Mouse (Mus musculus) kidney, postnatal 4 days (tissue): ENCODE results near the gene Them4.
"Not testable (repeated sequence)": the region's sequence is repeated elsewhere in the genome, so short reads cannot be mapped to it uniquely, and the experiment has no call there.

ENCODE experiments used
- DNase-seq, 2 experiments: peaks; one replicate each; pipeline ENCODE4 v3.0.0; 2021; ENCODE audit warnings: mixed read lengths in 2 of 2

Them4 gene

GRCm38 (mm10) chr3:94309633-94310363, at the start of gene Them4:
Them4 (plus strand) TSS chr3:94310089.
- DNase-seq = peak; percentile 96 to 97

DNA sequence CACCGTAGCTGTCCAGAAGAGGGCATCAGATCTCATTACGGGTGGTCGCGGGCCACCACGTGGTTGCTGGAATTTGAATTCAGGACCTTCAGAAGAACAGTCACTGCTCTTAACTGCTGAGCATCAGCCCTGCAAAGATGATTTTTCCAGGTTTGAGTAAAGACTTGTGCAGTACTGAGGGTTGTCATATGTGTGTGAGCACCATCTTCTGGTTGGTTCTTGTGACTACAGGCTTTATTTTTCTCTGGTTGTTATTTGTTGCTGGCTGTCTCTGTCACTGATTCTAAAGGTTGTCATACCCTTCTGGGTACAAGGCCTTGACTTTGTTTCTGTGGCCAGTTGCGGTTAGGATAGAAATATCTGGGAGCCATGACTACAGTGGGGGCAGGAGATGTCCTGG, 49.3 kb upstream of the Them4 start:
- no peak for DNase-seq

DNA sequence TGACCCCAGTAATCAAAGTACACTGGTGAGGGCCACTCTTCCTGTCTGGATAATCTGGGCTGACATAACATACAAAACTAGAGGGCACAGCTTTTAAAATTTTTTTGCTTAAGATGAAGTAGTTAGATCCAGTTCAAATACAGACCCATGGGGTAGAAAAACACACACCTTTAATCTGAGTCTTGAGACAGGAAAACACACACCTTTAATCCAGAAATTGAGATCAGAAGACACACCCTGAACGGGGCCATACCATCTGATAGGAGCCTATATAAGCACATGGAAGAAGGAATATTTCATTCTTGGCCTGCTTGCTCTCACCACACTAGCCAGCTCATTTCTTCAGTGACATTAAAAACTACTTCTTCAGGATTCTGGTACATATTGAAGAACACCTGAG, 46.2 kb upstream of the Them4 start, which contains the start of gene Gm4778:
TSS of gene Gm4778 (plus strand) at position 301 of the 400 bp plus-strand sequence.
- not testable (repeated sequence) for DNase-seq

DNA sequence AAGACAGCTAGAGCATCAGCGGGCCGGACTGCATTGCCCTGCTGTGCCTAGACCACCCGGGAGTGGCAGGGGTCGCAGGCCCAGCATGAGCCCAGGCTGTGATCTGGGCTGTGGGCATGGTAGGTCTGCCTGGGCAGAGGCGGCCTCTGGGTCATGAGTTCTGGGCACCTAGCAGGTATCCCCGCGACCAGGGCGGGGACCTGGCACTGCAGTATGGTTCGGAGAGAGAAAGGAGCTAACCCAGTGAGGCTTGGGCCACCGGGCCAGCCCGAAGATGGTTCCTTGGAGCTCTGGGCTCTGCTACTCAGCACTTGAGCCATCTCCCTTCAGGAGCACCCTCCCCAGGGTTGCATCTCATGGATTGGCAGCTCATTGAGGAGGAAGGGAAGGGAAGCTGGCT, 33.9 kb upstream of the Them4 start:
- DNase-seq = no peak

DNA sequence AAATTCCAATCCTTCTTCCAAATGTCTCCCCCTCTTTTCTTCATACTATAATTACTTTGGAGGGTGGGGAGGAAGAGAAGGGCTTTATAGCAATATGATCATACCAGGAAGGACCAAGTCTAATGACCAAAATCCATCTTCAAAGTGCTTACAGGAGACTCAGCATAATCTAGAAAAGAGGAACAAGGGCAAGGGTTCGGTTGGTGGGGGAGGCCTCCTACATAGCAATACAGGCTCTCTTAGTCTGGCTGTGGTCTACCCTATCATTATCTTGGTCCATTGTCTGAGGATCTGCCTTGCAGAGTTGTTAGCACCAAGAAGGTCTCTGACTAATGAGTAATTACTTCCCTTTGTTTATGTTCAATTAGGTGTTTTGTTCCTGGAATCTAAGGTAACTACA, 4.4 kb upstream of the Them4 start:
- DNase-seq = no peak

GRCm38 (mm10) chr3:94306975-94307374, 2.9 kb upstream of the Them4 start:
- DNase-seq = no peak

GRCm38 (mm10) chr3:94310491-94310890, 602 bp downstream of the Them4 start:
- peak in 1 of 2 experiments; percentile 5 for DNase-seq

GRCm38 (mm10) chr3:94310911-94311310, 1.0 kb downstream of the Them4 start:
- DNase-seq = no peak

DNA sequence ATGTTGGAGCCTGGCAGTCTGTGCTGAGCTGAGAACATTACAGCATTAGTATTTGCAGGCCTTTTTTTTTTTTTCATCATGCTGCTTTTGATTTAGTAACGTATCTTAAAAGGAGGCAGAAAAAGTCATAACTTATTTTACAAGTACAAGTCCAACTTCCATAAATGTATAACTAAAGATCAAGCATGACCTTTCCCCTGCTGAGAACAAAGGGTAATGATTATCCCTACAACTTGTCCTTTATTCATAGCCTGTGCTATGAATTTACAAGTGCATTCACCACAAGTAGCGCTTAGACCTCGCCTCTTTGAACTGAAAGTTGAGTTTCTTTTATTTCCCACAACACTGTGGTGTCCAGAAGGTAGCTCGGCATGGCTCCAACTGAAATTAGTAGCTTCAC, 1.5 kb downstream of the Them4 start:
- no peak for DNase-seq

- DNase-seq = peak in 1 of 2 experiments; percentile 10
These were observed 18.8 kb downstream of the Them4 start for GRCm38 (mm10) chr3:94328681-94329080.

- no peak for DNase-seq
These were observed 24.6 kb downstream of the Them4 start for GRCm38 (mm10) chr3:94334442-94334841.

- DNase-seq = no peak
These were observed 28.6 kb downstream of the Them4 start for GRCm38 (mm10) chr3:94338522-94338921.

DNA sequence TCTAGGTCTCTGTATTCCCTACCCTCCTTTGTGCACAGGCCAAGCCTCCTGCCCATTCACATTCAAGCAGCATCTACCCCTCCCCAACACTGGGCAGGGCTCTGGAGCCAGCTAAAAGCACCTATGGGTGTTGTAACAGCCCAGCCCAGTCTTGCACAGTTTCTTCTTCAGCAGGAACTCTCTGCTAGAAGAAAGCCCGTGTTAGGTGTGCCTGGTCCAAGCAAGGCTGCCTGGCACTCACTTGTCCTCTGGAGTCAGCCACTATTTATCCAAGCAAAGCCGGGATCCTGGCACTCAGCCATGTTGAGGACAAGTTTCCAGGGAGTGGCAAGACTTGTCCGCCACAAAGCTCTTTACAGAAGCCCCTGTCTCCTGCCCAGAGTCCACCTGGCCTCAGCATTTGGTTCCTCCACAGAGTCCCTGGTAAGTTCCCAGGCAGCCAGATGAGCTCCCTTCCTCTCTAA, 32.1 kb downstream of the Them4 start, which contains the start of gene Them5:
TSS of gene Them5 (plus strand) at position 141 of the 464 bp plus-strand sequence.
- DNase-seq = peak; percentile 19 to 29

GRCm38 (mm10) chr3:94342552-94342951, 32.7 kb downstream of the Them4 start:
- DNase-seq = no peak

DNA sequence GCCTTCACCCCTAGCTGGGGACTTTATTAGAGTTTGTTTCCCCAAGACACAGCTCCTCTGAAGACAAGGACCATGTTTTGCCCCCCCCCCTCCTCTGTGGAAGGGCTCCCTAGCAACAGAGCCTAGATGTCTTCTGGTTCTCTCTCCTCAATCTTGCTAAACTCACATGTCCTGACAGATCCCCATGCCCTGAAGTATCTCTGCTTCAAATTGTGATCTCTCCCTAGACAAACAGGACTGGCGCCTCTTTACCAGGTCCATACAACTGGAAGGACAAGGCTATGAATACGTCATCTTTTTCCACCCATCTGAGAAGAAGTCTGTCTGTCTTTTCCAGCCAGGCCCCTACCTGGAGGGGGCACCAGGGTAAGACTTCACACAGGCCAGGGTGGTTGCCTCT, 34.3 kb downstream of the Them4 start:
- DNase-seq = no peak

GRCm38 (mm10) chr3:94344897-94345296, 35.0 kb downstream of the Them4 start:
- DNase-seq = no peak

- DNase-seq = no peak
These were observed 38.3 kb downstream of the Them4 start for GRCm38 (mm10) chr3:94348146-94348545.

GRCm38 (mm10) chr3:94360812-94361211, 50.9 kb downstream of the Them4 start:
- peak; percentile 19 to 34 for DNase-seq

- DNase-seq = no peak
These were observed 52.2 kb downstream of the Them4 start, which contains the start of gene C2cd4d for GRCm38 (mm10) chr3:94362138-94362537. C2cd4d (plus strand) TSS chr3:94362438.

- DNase-seq = peak; percentile 60 to 79
These were observed 53.6 kb downstream of the Them4 start for GRCm38 (mm10) chr3:94363291-94364153.

- no peak for DNase-seq
These were observed 54.3 kb downstream of the Them4 start for GRCm38 (mm10) chr3:94364154-94364526.

GRCm38 (mm10) chr3:94366761-94367160, 56.9 kb downstream of the Them4 start:
- DNase-seq = peak; percentile 79 to 82

GRCm38 (mm10) chr3:94367511-94367910, 57.6 kb downstream of the Them4 start:
- DNase-seq = no peak

DNA sequence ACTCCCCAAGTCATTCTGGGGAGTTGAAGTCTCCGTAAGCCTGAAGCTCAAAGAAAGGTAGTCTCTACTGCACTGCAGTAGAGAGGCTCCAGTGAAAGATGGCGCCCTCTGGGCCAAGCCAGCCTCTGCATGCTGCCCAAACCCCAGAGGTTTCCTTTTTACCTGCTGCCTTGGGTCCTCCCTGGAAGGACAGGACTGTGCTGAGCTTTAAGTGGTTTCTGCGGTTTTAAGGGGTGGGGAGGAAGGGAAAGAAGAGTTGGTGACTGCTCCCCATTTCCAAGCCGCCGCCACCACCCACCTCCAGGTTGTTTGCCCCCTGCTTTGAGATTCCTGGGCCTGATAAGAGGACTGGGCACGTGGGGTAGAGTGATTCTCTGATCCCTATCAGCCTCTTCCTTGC, 58.7 kb downstream of the Them4 start:
- DNase-seq = no peak
